Mouse (Mus musculus) cerebellum, postnatal 25 days (tissue): ENCODE data around the gene Tcte2.
A peak's percentile ranks its signal among the peaks of the same experiment; 100 is the strongest.
"Not testable (repeated sequence)": the region's sequence is repeated elsewhere in the genome, so short reads cannot be mapped to it uniquely, and the experiment has no call there.

Source experiments
- DNase-seq, 2 experiments: peaks; one replicate each; pipeline ENCODE4 v3.0.0; 2021; ENCODE audit warnings: mixed read lengths in 2 of 2

Gene Tcte2

GRCm38 (mm10) chr17:13761179-13761913, at the start of gene Tcte2:
Tcte2 (minus strand) TSS chr17:13761825.
- DNase-seq: peak; percentile 73

- peak in 1 of 2 experiments; percentile 48 for DNase-seq
Measured at GRCm38 (mm10) chr17:13806016-13806415, 44.4 kb upstream of the Tcte2 start.

- DNase-seq: no peak
Measured at GRCm38 (mm10) chr17:13802836-13803408, 41.3 kb upstream of the Tcte2 start.

- DNase-seq: no peak
Measured at GRCm38 (mm10) chr17:13797691-13798090, 36.1 kb upstream of the Tcte2 start.

- DNase-seq: not testable (repeated sequence)
Measured at GRCm38 (mm10) chr17:13790033-13790432, 28.4 kb upstream of the Tcte2 start.

- no peak for DNase-seq
Measured at GRCm38 (mm10) chr17:13783469-13783868, 21.8 kb upstream of the Tcte2 start.

- peak; percentile 56 to 63 for DNase-seq
Measured at GRCm38 (mm10) chr17:13781948-13782347, 20.3 kb upstream of the Tcte2 start.

GRCm38 (mm10) chr17:13778865-13779264, 17.2 kb upstream of the Tcte2 start:
- no peak for DNase-seq

- no peak for DNase-seq
Measured at GRCm38 (mm10) chr17:13777676-13778075, 16.1 kb upstream of the Tcte2 start.

GRCm38 (mm10) chr17:13769256-13769655, 7.6 kb upstream of the Tcte2 start:
- DNase-seq: peak in 1 of 2 experiments; percentile 39

GRCm38 (mm10) chr17:13768531-13768930, 6.9 kb upstream of the Tcte2 start:
- DNase-seq: no peak

GRCm38 (mm10) chr17:13764911-13765310, 3.3 kb upstream of the Tcte2 start:
- DNase-seq: not testable (repeated sequence)

GRCm38 (mm10) chr17:13763819-13764218, 2.2 kb upstream of the Tcte2 start:
- no peak for DNase-seq

- DNase-seq: no peak
Measured at GRCm38 (mm10) chr17:13760675-13761178, 898 bp downstream of the Tcte2 start.

GRCm38 (mm10) chr17:13759853-13760627, 1.6 kb downstream of the Tcte2 start, which contains the start of gene Afdn:
Afdn (plus strand) TSS chr17:13760539.
- peak; percentile 92 to 94 for DNase-seq

GRCm38 (mm10) chr17:13759156-13759852, 2.3 kb downstream of the Tcte2 start:
- DNase-seq: peak; percentile 47

- no peak for DNase-seq
Measured at GRCm38 (mm10) chr17:13758586-13758985, 3.0 kb downstream of the Tcte2 start.

- DNase-seq: no peak
Measured at GRCm38 (mm10) chr17:13754940-13755339, 6.7 kb downstream of the Tcte2 start.

- DNase-seq: no peak
Measured at GRCm38 (mm10) chr17:13753918-13754317, 7.7 kb downstream of the Tcte2 start.

- DNase-seq: no peak
Measured at GRCm38 (mm10) chr17:13749027-13749426, 12.6 kb downstream of the Tcte2 start.

GRCm38 (mm10) chr17:13747681-13748080, 13.9 kb downstream of the Tcte2 start:
- DNase-seq: no peak

GRCm38 (mm10) chr17:13746330-13746729, 15.3 kb downstream of the Tcte2 start:
- DNase-seq: no peak

- DNase-seq: no peak
Measured at GRCm38 (mm10) chr17:13745373-13745772, 16.3 kb downstream of the Tcte2 start.
